Mouse (Mus musculus): ENCODE results near the gene Gm15517. TPM values are rescaled to one million over a fixed set of nuclear protein-coding genes. Genes with fewer than 3 reads are reported as not detected.

Gene Gm15517
- polyA plus RNA-seq, 1 experiment from 2014 or later: not detected

GRCm38 (mm10) chr7:44304463-44304774, 43.2 kb downstream of the Gm15517 start:
- peaks cover 13% of the 10 kb centered on the region for H3K4me1 ChIP-seq
- peak overlapping the region; percentile 55 for H3K4me3 ChIP-seq
- peak overlapping the region; percentile 63 for H3K4me2 ChIP-seq (replicated peaks)
- ATAC-seq (ENCODE audit: low FRiP score): peak; percentile 53
- H3K27ac ChIP-seq: peak overlapping the region; percentile 96
- under 1% methylated on average over 25 of the region's 25 CpGs for whole genome bisulfite sequencing
- H3K9me3 ChIP-seq (replicated peaks): no peaks in the 10 kb centered on the region
- peaks cover 15% of the 10 kb centered on the region; the same call in 1 of the 2 replicates for H3K27me3 ChIP-seq
- H3K36me3 ChIP-seq: no peaks in the 10 kb centered on the region
- H3K9ac ChIP-seq: peak overlapping the region; percentile 87

- Histone ChIP-seq H3K4me1 (peaks cover 13% of the 10 kb centered on the region), H3K27me3 (peaks cover 18% of the 10 kb centered on the region; the same call in 1 of the 2 replicates), H3K9me3 (replicated peaks) (no peaks in the 10 kb centered on the region), H3K4me3 (peak overlapping the region; percentile 55), H3K9ac (peak overlapping the region; percentile 87), H3K4me2 (replicated peaks) (peak overlapping the region; percentile 63), H3K36me3 (no peaks in the 10 kb centered on the region), H3K27ac (peak overlapping the region; percentile 96)
- WGBS: under 1% methylated on average over 49 of the region's 49 CpGs
- ATAC-seq (ENCODE audit: low FRiP score): peak; percentile 94
Measured at GRCm38 (mm10) chr7:44304775-44305641, 43.8 kb downstream of the Gm15517 start.

GRCm38 (mm10) chr7:44305686-44306085, 44.4 kb downstream of the Gm15517 start:
- Histone ChIP-seq H3K4me2 (replicated peaks) (peak overlapping the region; percentile 63), H3K36me3 (no peaks in the 10 kb centered on the region), H3K27me3 (peaks cover 18% of the 10 kb centered on the region; the same call in 1 of the 2 replicates), H3K9ac (no peak overlapping the region), H3K4me1 (peaks cover 18% of the 10 kb centered on the region), H3K27ac (peak overlapping the region; percentile 96), H3K9me3 (replicated peaks) (no peaks in the 10 kb centered on the region), H3K4me3 (peak overlapping the region; percentile 55)
- WGBS: 10% methylated on average over 16 of the region's 16 CpGs
- ATAC-seq (ENCODE audit: low FRiP score): no peak; the same call in 1 of the 2 replicates

GRCm38 (mm10) chr7:44306516-44307240, 45.4 kb downstream of the Gm15517 start, which contains the start of gene Clec11a:
TSS of gene Clec11a (minus strand) at chr7:44306902.
- H3K4me3 ChIP-seq: peak within 1 kb of the TSS; percentile 55
- 60% methylated on average over 6 of the region's 6 CpGs for WGBS
- no peaks in the 10 kb centered on the region for H3K36me3 ChIP-seq
- peak within 1 kb of the TSS; percentile 63 for H3K4me2 ChIP-seq (replicated peaks)
- no peak within 1 kb of the TSS for H3K9ac ChIP-seq
- ATAC-seq (ENCODE audit: low FRiP score): no peak
- H3K27ac ChIP-seq: peak within 1 kb of the TSS; percentile 96
- H3K9me3 ChIP-seq (replicated peaks): no peaks in the 10 kb centered on the region
- H3K27me3 ChIP-seq: peaks cover 19% of the 10 kb centered on the region; the same call in 1 of the 2 replicates
- peaks cover 28% of the 10 kb centered on the region for H3K4me1 ChIP-seq

GRCm38 (mm10) chr7:44307261-44308020, 46.2 kb downstream of the Gm15517 start:
- WGBS: 50% methylated on average over 9 of the region's 9 CpGs
- Histone ChIP-seq H3K9me3 (replicated peaks) (no peaks in the 10 kb centered on the region), H3K9ac (no peak overlapping the region)

GRCm38 (mm10) chr7:44309475-44310284, 48.4 kb downstream of the Gm15517 start, which contains the start of gene Shank1:
TSS of gene Shank1 (plus strand) at chr7:44310253.
- 24% methylated on average over 10 of the region's 22 CpGs for WGBS
- H3K27ac ChIP-seq: peak within 1 kb of the TSS; percentile 78
- H3K4me3 ChIP-seq: peak within 1 kb of the TSS; percentile 58
- H3K36me3 ChIP-seq: peaks cover 9% of the 10 kb centered on the region; the same call in 1 of the 2 replicates
- peaks cover 25% of the 10 kb centered on the region for H3K4me1 ChIP-seq
- H3K9me3 ChIP-seq (replicated peaks): no peaks in the 10 kb centered on the region
- peak within 1 kb of the TSS; percentile 82 for H3K9ac ChIP-seq
- H3K4me2 ChIP-seq (replicated peaks): peak within 1 kb of the TSS; percentile 93
- H3K27me3 ChIP-seq: peaks cover 29% of the 10 kb centered on the region; the same call in 1 of the 2 replicates
- ATAC-seq (ENCODE audit: low FRiP score): no peak

More at GRCm38 (mm10) chr7:44307261-44308020, 46.2 kb downstream of the Gm15517 start:
- Histone ChIP-seq H3K27me3 (peaks cover 26% of the 10 kb centered on the region; the same call in 1 of the 2 replicates), H3K27ac (no peak overlapping the region; the same call in 1 of the 2 replicates), H3K4me3 (no peak overlapping the region), H3K4me1 (peaks cover 33% of the 10 kb centered on the region), H3K36me3 (no peaks in the 10 kb centered on the region), H3K4me2 (replicated peaks) (no peak overlapping the region)
- ATAC-seq (ENCODE audit: low FRiP score): no peak

- Histone ChIP-seq H3K9ac (peak overlapping the region; percentile 82), H3K4me3 (peak overlapping the region; percentile 58), H3K4me2 (replicated peaks) (peak overlapping the region; percentile 93), H3K27ac (peak overlapping the region; percentile 78), H3K9me3 (replicated peaks) (no peaks in the 10 kb centered on the region), H3K36me3 (peaks cover 9% of the 10 kb centered on the region; the same call in 1 of the 2 replicates), H3K27me3 (peaks cover 29% of the 10 kb centered on the region; the same call in 1 of the 2 replicates), H3K4me1 (peaks cover 25% of the 10 kb centered on the region)
- peak; percentile 27 for ATAC-seq (ENCODE audit: low FRiP score)
- under 1% methylated on average over 38 of the region's 40 CpGs for WGBS
Measured at GRCm38 (mm10) chr7:44310285-44310877, 49.1 kb downstream of the Gm15517 start.

- H3K4me2 ChIP-seq (replicated peaks): peak overlapping the region; percentile 93
- peaks cover 20% of the 10 kb centered on the region for H3K4me1 ChIP-seq
- peak; percentile 61 for ATAC-seq (ENCODE audit: low FRiP score)
- peak overlapping the region; percentile 58 for H3K4me3 ChIP-seq
- peak overlapping the region; percentile 82 for H3K9ac ChIP-seq
- peaks cover 29% of the 10 kb centered on the region; the same call in 1 of the 2 replicates for H3K27me3 ChIP-seq
- peaks cover 9% of the 10 kb centered on the region; the same call in 1 of the 2 replicates for H3K36me3 ChIP-seq
- peak overlapping the region; percentile 78 for H3K27ac ChIP-seq
- H3K9me3 ChIP-seq (replicated peaks): no peaks in the 10 kb centered on the region
- under 1% methylated on average over 34 of the region's 38 CpGs for WGBS
Measured at GRCm38 (mm10) chr7:44310878-44311712, 49.8 kb downstream of the Gm15517 start.
